Mouse (Mus musculus) neural tube, embryonic 12.5 days (tissue): ENCODE results near the gene Gm49368. TPM values are rescaled to one million over a fixed set of nuclear protein-coding genes. Genes with fewer than 3 reads are reported as not detected.
"Not testable (repeated sequence)": the region's sequence is repeated elsewhere in the genome, so short reads cannot be mapped to it uniquely, and the experiment has no call there.

ENCODE experiments used
- ATAC-seq: fragments of 200-750 bp; cut with Nextera tagmentation; 2 replicates; pipeline ENCODE4 v1.8.0; 2017; ENCODE audit warnings: low read depth, mild to moderate bottlenecking, moderate TSS enrichment, moderate library complexity; ENCODE audit not compliant: low FRiP score
- H3K27ac ChIP-seq: fragments of 300-500 bp; sonication (generic); 2 replicates; pipeline ENCODE4 v1.5.1; 2016
- H3K27me3 ChIP-seq: fragments of 300-500 bp; sonication (generic); replicated peaks from 2 replicates; pipeline ENCODE4 v1.6.1; 2016; ENCODE audit warnings: mild to moderate bottlenecking
- H3K36me3 ChIP-seq: fragments of 300-500 bp; sonication (generic); 2 replicates; pipeline ENCODE4 v1.6.1; 2016; ENCODE audit warnings: mild to moderate bottlenecking
- H3K4me1 ChIP-seq: fragments of 300-500 bp; sonication (generic); 2 replicates; pipeline ENCODE4 v1.6.1; 2016
- H3K4me2 ChIP-seq: fragments of 300-500 bp; sonication (generic); replicated peaks from 2 replicates; pipeline ENCODE4 v1.6.1; 2016; ENCODE audit warnings: mild to moderate bottlenecking
- H3K4me3 ChIP-seq: fragments of 300-500 bp; sonication (generic); 2 replicates; pipeline ENCODE4 v1.5.1; 2016
- H3K9ac ChIP-seq: fragments of 300-500 bp; sonication (generic); 2 replicates; pipeline ENCODE4 v1.6.1; 2016; ENCODE audit warnings: mild to moderate bottlenecking
- H3K9me3 ChIP-seq: fragments of 300-500 bp; sonication (generic); 2 replicates; pipeline ENCODE4 v1.6.1; 2016; ENCODE audit warnings: mild to moderate bottlenecking
- WGBS: fragments of 180-500 bp; shearing (Covaris S2); methylation state at CpG from one replicate; pipeline ENCODE4 v1.1.7; 2016; 5-methylcytosine and 5-hydroxymethylcytosine counted together
- polyA plus RNA-seq: library from polyadenylated mRNA; unstranded; fragments of >200 nt; fragmentation: Nextera tagmentation; extraction: Ambion mirVana; gene quantifications from 2 replicates; pipeline ENCODE4 v1.2.1, GENCODE M21; 2016

Gene Gm49368
- polyA plus RNA-seq, 1 experiment from 2014 or later = not detected

GRCm38 (mm10) chr7:128032989-128033293 lies 29.5 kb upstream of the Gm49368 start:
- WGBS = 95% methylated on average over 3 of the region's 3 CpGs

DNA sequence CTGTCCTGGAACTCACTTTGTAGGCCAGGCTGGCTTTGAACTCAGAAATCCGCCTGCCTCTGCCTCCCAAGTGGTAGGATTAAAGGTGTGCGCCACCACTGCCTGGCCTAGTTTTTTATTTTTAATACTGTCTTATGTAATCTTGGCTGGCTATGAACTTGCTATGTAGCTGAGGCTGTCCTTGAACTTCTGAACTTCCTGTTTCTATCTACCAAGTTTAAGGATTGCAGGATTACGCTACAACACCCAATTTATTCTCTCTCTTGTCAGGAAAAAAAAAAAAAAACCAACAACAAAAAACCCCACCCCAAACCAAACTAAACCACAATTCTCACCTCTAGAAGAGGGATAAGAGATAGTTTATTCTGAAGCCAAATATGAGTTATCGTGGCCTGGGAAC lies 28.9 kb upstream of the Gm49368 start:
- 90% methylated on average over 4 of the region's 4 CpGs for WGBS
- H3K36me3 ChIP-seq = no peaks in the 10 kb centered on the region
- H3K27me3 ChIP-seq = no peaks in the 10 kb centered on the region
- no peaks in the 10 kb centered on the region for H3K4me1 ChIP-seq
- no peak overlapping the region for H3K9ac ChIP-seq
- no peak overlapping the region for H3K4me2 ChIP-seq
- H3K27ac ChIP-seq = no peak overlapping the region
- H3K9me3 ChIP-seq = no peaks in the 10 kb centered on the region
- H3K4me3 ChIP-seq = no peak overlapping the region
- ATAC-seq = no peak

More at GRCm38 (mm10) chr7:128032989-128033293, 29.5 kb upstream of the Gm49368 start:
- no peak overlapping the region for H3K4me2 ChIP-seq
- H3K4me3 ChIP-seq = no peak overlapping the region
- H3K4me1 ChIP-seq = no peaks in the 10 kb centered on the region
- H3K9me3 ChIP-seq = no peaks in the 10 kb centered on the region
- H3K36me3 ChIP-seq = no peaks in the 10 kb centered on the region
- no peaks in the 10 kb centered on the region for H3K27me3 ChIP-seq
- no peak overlapping the region for H3K9ac ChIP-seq
- no peak overlapping the region for H3K27ac ChIP-seq
- ATAC-seq = no peak

DNA sequence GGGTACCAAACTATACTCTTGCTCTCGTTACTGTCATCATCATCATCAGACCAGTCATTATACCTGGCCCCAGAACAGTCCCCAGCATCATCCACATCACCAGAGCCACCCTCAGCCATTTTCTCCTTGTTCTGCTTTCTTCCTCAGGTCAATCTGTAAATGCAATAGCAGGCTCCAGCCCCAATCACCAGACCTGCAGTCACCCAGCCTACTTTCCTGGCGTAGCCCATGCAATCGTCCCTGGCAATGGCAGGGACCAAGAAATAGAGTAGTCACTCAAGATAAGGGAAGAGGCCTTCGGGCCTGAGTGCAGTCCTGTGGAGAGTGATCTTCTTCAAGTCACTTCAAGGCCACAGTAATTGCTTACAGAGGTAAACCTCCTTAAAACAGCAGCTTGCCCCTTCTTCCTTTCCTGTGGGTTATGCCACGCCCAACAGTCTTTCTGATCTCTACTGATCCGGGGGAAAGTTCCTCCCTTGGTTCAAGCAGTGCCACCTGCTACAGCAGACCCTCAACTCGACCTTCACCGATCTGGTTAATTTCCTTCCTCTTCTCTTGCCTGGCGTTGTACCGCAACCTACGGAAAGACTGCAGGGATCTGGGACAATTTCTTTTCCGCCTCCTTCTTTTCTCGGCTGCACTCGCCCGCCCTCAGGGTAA lies 20.2 kb upstream of the Gm49368 start:
- not testable (repeated sequence) for H3K27ac ChIP-seq, H3K27me3 ChIP-seq, H3K4me1 ChIP-seq, ATAC-seq, H3K36me3 ChIP-seq, H3K9me3 ChIP-seq, H3K4me2 ChIP-seq, H3K9ac ChIP-seq, H3K4me3 ChIP-seq
- WGBS = 83% methylated on average over 15 of the region's 15 CpGs

- 74% methylated on average over 4 of the region's 4 CpGs for WGBS
- no peak for ATAC-seq
- Histone ChIP-seq H3K4me3 (no peak overlapping the region), H3K36me3 (no peaks in the 10 kb centered on the region), H3K9ac (no peak overlapping the region), H3K9me3 (no peaks in the 10 kb centered on the region), H3K4me2 (no peak overlapping the region), H3K27me3 (no peaks in the 10 kb centered on the region), H3K4me1 (no peaks in the 10 kb centered on the region), H3K27ac (no peak overlapping the region)
Observed at GRCm38 (mm10) chr7:128044142-128044785, 18.2 kb upstream of the Gm49368 start.

DNA sequence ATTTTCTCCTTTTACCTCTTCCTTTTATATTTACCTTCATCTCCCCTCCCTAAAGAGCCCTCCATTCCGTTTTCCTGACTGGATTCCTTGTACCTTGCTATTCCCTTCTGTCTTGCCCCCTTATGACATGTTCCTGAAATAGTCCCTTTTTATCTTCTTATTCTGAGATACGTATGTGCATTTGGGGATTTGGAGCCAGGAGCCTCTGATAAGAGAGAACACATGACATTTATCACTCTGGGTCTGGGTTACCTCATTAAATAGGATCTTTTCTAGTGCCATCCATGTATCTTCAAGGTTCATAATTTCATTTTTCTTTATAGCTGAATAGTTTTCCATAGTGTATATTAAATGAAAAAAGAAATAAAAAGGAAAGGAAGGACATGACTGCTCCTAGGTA lies 16.8 kb upstream of the Gm49368 start:
- no peaks in the 10 kb centered on the region for H3K4me1 ChIP-seq
- ATAC-seq = no peak
- H3K27me3 ChIP-seq = no peaks in the 10 kb centered on the region
- no peaks in the 10 kb centered on the region for H3K36me3 ChIP-seq
- no peak overlapping the region for H3K4me3 ChIP-seq
- H3K4me2 ChIP-seq = no peak overlapping the region
- no peak overlapping the region for H3K27ac ChIP-seq
- H3K9me3 ChIP-seq = no peaks in the 10 kb centered on the region
- no peak overlapping the region for H3K9ac ChIP-seq
- 74% methylated on average over 2 of the region's 2 CpGs for WGBS

GRCm38 (mm10) chr7:128048819-128049218 lies 13.7 kb upstream of the Gm49368 start:
- ATAC-seq = no peak
- no peaks in the 10 kb centered on the region for H3K27me3 ChIP-seq
- H3K4me1 ChIP-seq = no peaks in the 10 kb centered on the region
- no peak overlapping the region for H3K9ac ChIP-seq
- no peak overlapping the region for H3K4me2 ChIP-seq
- H3K36me3 ChIP-seq = no peaks in the 10 kb centered on the region
- no peaks in the 10 kb centered on the region for H3K9me3 ChIP-seq
- WGBS = 93% methylated on average over 4 of the region's 4 CpGs
- H3K27ac ChIP-seq = no peak overlapping the region
- H3K4me3 ChIP-seq = no peak overlapping the region

- H3K27ac ChIP-seq = no peak overlapping the region
- H3K27me3 ChIP-seq = no peaks in the 10 kb centered on the region
- H3K4me2 ChIP-seq = no peak overlapping the region
- 88% methylated on average over 2 of the region's 2 CpGs for WGBS
- ATAC-seq = no peak
- H3K9me3 ChIP-seq = no peaks in the 10 kb centered on the region
- no peak overlapping the region for H3K4me3 ChIP-seq
- no peak overlapping the region for H3K9ac ChIP-seq
- H3K4me1 ChIP-seq = no peaks in the 10 kb centered on the region
- no peaks in the 10 kb centered on the region for H3K36me3 ChIP-seq
Observed at GRCm38 (mm10) chr7:128049254-128049653, 13.2 kb upstream of the Gm49368 start.

- H3K4me1 ChIP-seq = no peaks in the 10 kb centered on the region
- H3K9ac ChIP-seq = no peak overlapping the region
- no peak for ATAC-seq
- H3K4me2 ChIP-seq = no peak overlapping the region
- 69% methylated on average over 4 of the region's 4 CpGs for WGBS
- no peak overlapping the region for H3K4me3 ChIP-seq
- H3K9me3 ChIP-seq = no peaks in the 10 kb centered on the region
- H3K27me3 ChIP-seq = no peaks in the 10 kb centered on the region
- no peaks in the 10 kb centered on the region for H3K36me3 ChIP-seq
- no peak overlapping the region for H3K27ac ChIP-seq
Observed at GRCm38 (mm10) chr7:128050739-128051138, 11.7 kb upstream of the Gm49368 start.

- Histone ChIP-seq H3K4me2 (no peak overlapping the region), H3K4me1 (no peaks in the 10 kb centered on the region), H3K9me3 (no peaks in the 10 kb centered on the region), H3K36me3 (no peaks in the 10 kb centered on the region), H3K9ac (no peak overlapping the region), H3K27ac (no peak overlapping the region), H3K4me3 (no peak overlapping the region), H3K27me3 (no peaks in the 10 kb centered on the region)
- 69% methylated on average over 5 of the region's 5 CpGs for WGBS
- ATAC-seq = no peak
Observed at GRCm38 (mm10) chr7:128053061-128053460, 9.4 kb upstream of the Gm49368 start.

DNA sequence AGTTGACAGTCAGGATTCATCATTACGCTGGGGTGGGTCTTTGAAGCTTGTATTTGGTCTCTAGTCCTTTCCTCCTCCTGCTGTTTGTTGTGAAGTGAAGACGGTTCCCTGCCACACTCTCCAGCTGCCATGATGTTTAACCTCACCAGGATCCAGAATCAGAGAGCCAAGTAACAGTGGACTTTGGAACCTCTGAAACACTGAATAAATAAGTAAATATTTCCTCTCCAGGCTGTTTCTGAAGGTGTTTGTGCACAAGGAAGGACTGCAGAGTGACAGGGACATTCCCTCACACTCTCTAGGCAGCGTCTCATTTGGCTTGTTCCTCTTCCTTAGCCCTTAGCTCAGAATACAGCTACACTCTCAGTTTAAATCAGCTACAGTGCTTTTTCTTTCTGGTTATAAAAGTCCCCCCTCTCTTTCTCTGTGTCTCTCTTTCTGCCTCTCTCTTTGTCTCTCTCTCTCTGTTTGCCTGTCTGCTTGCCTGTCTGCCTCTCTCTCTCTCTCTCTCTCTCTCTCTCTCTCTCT lies 5.5 kb upstream of the Gm49368 start:
- Histone ChIP-seq H3K4me1 (no peaks in the 10 kb centered on the region), H3K9me3 (no peaks in the 10 kb centered on the region), H3K4me3 (no peak overlapping the region), H3K27ac (no peak overlapping the region), H3K36me3 (no peaks in the 10 kb centered on the region), H3K27me3 (no peaks in the 10 kb centered on the region), H3K4me2 (no peak overlapping the region), H3K9ac (no peak overlapping the region)
- 73% methylated on average over 3 of the region's 3 CpGs for WGBS
- no peak for ATAC-seq

- Histone ChIP-seq H3K9me3 (no peaks in the 10 kb centered on the region), H3K4me1 (no peaks in the 10 kb centered on the region), H3K4me2 (no peak overlapping the region), H3K27me3 (no peaks in the 10 kb centered on the region), H3K4me3 (no peak overlapping the region), H3K9ac (no peak overlapping the region), H3K27ac (no peak overlapping the region), H3K36me3 (no peaks in the 10 kb centered on the region)
- no peak for ATAC-seq
- WGBS = 83% methylated on average over 8 of the region's 8 CpGs
Observed at GRCm38 (mm10) chr7:128057860-128058259, 4.6 kb upstream of the Gm49368 start.

GRCm38 (mm10) chr7:128058576-128058975 lies 3.9 kb upstream of the Gm49368 start:
- no peak overlapping the region for H3K27ac ChIP-seq
- H3K36me3 ChIP-seq = no peaks in the 10 kb centered on the region
- H3K9ac ChIP-seq = no peak overlapping the region
- no peaks in the 10 kb centered on the region for H3K27me3 ChIP-seq
- no peaks in the 10 kb centered on the region for H3K9me3 ChIP-seq
- H3K4me2 ChIP-seq = no peak overlapping the region
- no peaks in the 10 kb centered on the region for H3K4me1 ChIP-seq
- 71% methylated on average over 7 of the region's 7 CpGs for WGBS
- ATAC-seq = no peak
- no peak overlapping the region for H3K4me3 ChIP-seq

GRCm38 (mm10) chr7:128059091-128059490 lies 3.4 kb upstream of the Gm49368 start:
- no peak for ATAC-seq
- H3K9ac ChIP-seq = no peak overlapping the region
- H3K4me3 ChIP-seq = no peak overlapping the region
- H3K4me2 ChIP-seq = no peak overlapping the region
- H3K4me1 ChIP-seq = no peaks in the 10 kb centered on the region
- H3K27me3 ChIP-seq = no peaks in the 10 kb centered on the region
- no peaks in the 10 kb centered on the region for H3K9me3 ChIP-seq
- H3K27ac ChIP-seq = no peak overlapping the region
- 80% methylated on average over 4 of the region's 4 CpGs for whole genome bisulfite sequencing
- no peaks in the 10 kb centered on the region for H3K36me3 ChIP-seq
